Mouse (Mus musculus): Measurements from ENCODE around the gene Mdm1. TPM values are rescaled to one million over a fixed set of nuclear protein-coding genes. Genes with fewer than 3 reads are reported as not detected.
A peak's percentile ranks its signal among the peaks of the same experiment; 100 is the strongest.

The Mdm1 gene
- polyA plus RNA-seq, 1 experiment from 2014 or later: 25.1 TPM

DNA sequence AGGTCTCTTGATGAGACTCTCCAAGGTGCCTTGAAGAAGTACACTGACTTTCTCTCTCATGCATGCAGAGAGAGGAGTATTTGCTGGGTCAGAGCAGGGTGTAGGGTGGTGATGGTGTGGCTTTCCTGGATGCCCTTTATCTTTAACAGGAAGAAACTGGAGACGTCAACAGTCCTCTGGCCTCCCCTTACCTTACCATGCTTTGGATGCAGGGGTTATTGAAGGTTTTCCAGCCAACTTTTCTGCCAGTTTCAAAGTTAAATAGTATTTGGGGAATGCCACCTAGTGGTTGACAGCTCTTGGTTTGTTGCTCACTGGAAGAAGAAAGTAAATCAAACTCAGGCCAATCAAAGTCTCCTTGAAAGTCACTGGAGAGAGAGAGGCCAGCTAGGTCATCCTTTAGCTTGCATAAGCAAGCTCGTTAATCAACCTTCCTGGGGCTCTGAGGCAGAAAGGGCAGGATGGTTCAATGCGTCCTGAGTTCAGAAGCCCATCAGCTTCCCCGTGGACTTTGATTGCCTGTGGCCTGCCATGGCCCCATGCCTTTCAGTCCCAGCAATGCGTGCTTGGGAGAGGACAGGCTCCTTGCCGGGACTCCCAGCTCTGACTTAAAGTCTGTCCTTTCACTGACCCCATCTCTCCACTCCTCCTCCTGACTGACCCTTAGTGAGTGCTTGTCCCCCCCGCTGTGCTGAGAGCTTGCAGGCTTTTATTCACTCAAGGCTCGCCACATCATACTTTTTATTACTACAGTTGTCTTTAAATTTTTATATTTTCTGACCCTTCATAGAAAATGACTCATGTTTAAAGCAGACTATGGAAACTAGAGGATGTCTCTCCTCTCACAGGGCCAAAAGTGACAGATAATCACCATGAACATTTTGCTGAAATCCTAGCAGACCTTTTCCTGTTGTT lies 31.3 kb upstream of the Mdm1 start:
- H3K4me2 ChIP-seq: no peak overlapping the region
- no peak for ATAC-seq (ENCODE audit: low FRiP score)

DNA sequence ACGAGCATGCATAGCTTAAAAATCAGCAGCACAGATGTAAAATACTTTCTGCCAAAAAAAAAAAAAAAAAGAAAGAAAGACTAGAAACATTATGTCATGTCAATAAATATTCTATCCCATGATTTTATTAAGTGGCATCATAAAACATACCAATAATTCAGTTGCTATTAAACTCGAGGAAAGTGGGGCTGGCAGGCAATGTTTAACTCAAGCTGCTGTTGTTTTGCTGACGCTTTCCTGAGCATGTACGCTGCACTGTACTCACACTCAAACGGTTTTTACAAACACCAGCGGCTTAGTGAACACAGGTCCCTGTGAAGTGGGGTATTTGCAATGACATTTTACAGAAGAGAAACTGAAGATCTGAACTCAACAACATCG lies 30.7 kb upstream of the Mdm1 start:
- Histone ChIP-seq H3K4me3 (replicated peaks) (no peak overlapping the region), H3K27ac (replicated peaks) (no peak overlapping the region), H3K4me2 (no peak overlapping the region), H3K9ac (replicated peaks) (no peak overlapping the region), H3K9me3 (replicated peaks) (no peaks in the 10 kb centered on the region), H3K36me3 (no peaks in the 10 kb centered on the region), H3K4me1 (peaks cover 28% of the 10 kb centered on the region), H3K27me3 (replicated peaks) (no peaks in the 10 kb centered on the region)
- 38% methylated on average over 7 of the region's 7 CpGs for WGBS
- no peak for ATAC-seq (ENCODE audit: low FRiP score)

More for the DNA sequence above, 31.3 kb upstream of the Mdm1 start:
- Histone ChIP-seq H3K27me3 (replicated peaks) (no peaks in the 10 kb centered on the region), H3K4me1 (peaks cover 28% of the 10 kb centered on the region), H3K36me3 (no peaks in the 10 kb centered on the region), H3K9ac (replicated peaks) (no peak overlapping the region), H3K4me3 (replicated peaks) (no peak overlapping the region), H3K27ac (replicated peaks) (no peak overlapping the region), H3K9me3 (replicated peaks) (no peaks in the 10 kb centered on the region)
- 12% methylated on average over 8 of the region's 8 CpGs for WGBS

DNA sequence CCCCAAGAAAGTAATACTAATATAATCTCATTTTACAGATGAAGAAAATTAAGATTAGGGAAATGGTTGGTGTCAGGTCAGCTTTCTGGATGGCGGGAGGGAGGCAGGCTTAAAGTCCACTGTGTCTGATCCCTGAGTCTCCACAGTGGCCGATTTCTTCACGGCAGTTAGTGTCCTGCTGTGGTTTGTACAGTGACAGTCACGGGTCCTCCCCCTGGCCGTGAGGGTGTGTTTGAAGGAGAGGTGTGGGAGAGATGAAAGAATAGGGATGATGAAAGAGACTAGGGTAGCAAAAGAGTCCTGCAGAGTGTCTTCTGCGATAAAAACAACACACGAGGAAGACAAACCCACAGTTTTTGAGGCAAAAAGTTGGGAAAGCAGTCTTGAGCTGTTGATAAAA lies 30.0 kb upstream of the Mdm1 start:
- Histone ChIP-seq H3K4me1 (peaks cover 28% of the 10 kb centered on the region), H3K27ac (replicated peaks) (no peak overlapping the region), H3K4me3 (replicated peaks) (no peak overlapping the region), H3K9ac (replicated peaks) (no peak overlapping the region), H3K4me2 (peak overlapping the region; percentile 17; the same call in 1 of the 2 replicates), H3K27me3 (replicated peaks) (no peaks in the 10 kb centered on the region), H3K9me3 (replicated peaks) (no peaks in the 10 kb centered on the region), H3K36me3 (no peaks in the 10 kb centered on the region)
- ATAC-seq (ENCODE audit: low FRiP score): no peak
- 14% methylated on average over 7 of the region's 7 CpGs for WGBS

DNA sequence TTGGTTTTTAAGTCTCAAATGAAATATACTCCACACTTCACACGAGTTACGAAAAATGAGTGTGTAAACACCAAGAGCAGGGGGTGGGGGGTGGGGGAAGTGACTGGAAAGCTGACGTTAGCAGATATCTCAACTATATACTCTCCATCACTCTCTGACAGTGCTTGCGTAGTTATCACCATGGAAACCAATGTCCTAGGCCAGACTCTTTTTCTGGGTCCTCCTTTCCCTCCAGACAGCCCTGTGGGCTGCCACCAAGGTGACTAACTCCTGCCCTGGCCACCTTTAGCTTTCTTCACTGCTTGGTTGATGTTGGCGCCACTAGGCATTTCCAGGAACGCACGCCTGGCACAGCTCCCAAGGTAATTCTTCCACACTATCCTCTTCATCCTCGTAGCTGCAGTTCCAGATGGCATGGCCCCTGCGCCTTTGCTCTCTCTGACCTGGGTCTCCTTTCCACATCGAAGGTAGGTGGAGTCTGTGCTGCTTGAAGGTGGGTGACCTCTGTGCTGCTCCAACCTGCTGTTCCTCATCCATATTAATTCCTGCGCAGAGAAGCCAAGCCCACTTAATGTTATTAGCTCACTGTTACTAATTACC lies 29.2 kb upstream of the Mdm1 start:
- WGBS: 41% methylated on average over 11 of the region's 11 CpGs
- no peak for ATAC-seq (ENCODE audit: low FRiP score)
- Histone ChIP-seq H3K4me1 (peaks cover 28% of the 10 kb centered on the region), H3K4me3 (replicated peaks) (no peak overlapping the region), H3K27me3 (replicated peaks) (no peaks in the 10 kb centered on the region), H3K36me3 (no peaks in the 10 kb centered on the region), H3K27ac (replicated peaks) (no peak overlapping the region), H3K4me2 (no peak overlapping the region), H3K9ac (replicated peaks) (no peak overlapping the region), H3K9me3 (replicated peaks) (no peaks in the 10 kb centered on the region)

DNA sequence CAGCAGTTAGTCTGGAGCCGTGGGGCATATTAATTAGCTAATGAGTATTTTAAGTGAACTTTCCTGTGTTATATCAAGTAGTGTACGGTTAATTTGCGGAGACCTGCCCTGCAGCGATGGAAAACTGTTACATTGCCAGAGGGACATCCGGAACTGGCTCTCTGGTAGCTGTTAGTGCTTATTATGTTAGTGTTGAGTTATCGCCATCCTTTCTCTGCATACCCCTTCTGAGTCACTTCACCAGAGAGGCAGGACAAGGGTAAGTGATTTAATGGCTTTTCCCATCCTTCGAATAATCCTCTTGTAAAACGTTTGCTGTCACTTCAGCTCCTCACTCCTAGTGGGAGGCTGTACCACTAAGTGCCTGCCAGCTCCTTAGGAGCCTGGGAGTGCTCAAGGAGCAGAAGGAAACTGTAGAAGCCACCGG lies 28.3 kb upstream of the Mdm1 start:
- no peak overlapping the region for H3K4me2 ChIP-seq
- no peak overlapping the region for H3K4me3 ChIP-seq (replicated peaks)
- no peaks in the 10 kb centered on the region for H3K9me3 ChIP-seq (replicated peaks)
- H3K27me3 ChIP-seq (replicated peaks): no peaks in the 10 kb centered on the region
- H3K9ac ChIP-seq (replicated peaks): no peak overlapping the region
- WGBS: 22% methylated on average over 9 of the region's 9 CpGs
- peaks cover 28% of the 10 kb centered on the region for H3K4me1 ChIP-seq
- ATAC-seq (ENCODE audit: low FRiP score): peak; percentile 68
- no peaks in the 10 kb centered on the region for H3K36me3 ChIP-seq
- H3K27ac ChIP-seq (replicated peaks): 0 out of 2 replicates have a peak overlapping the region, but pooled peaks have one; percentile 30

DNA sequence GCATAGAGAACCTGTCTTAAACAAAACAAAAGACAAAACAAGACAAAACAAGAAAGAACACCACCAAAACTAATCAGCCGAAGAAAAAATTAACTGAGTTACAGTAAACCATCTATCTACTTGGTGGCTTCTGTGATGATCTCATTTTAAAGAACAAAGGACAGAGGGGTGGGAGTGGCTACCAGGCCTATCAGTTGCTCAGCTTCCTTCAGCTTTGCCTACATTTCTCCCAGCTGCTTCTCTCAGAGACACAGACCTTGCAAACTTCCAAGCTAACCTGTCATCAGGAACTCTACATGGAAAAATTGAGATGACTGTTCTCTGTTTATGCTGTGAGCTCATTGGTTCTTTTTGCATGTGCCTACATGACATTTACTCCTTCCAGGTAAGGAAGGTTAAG lies 27.3 kb upstream of the Mdm1 start:
- ATAC-seq (ENCODE audit: low FRiP score): no peak
- Histone ChIP-seq H3K36me3 (no peaks in the 10 kb centered on the region), H3K4me2 (no peak overlapping the region), H3K9ac (replicated peaks) (no peak overlapping the region), H3K4me1 (peaks cover 28% of the 10 kb centered on the region), H3K27ac (replicated peaks) (no peak overlapping the region), H3K27me3 (replicated peaks) (no peaks in the 10 kb centered on the region), H3K4me3 (replicated peaks) (no peak overlapping the region), H3K9me3 (replicated peaks) (no peaks in the 10 kb centered on the region)
- 89% methylated on average over 1 of the region's 1 CpGs for WGBS

DNA sequence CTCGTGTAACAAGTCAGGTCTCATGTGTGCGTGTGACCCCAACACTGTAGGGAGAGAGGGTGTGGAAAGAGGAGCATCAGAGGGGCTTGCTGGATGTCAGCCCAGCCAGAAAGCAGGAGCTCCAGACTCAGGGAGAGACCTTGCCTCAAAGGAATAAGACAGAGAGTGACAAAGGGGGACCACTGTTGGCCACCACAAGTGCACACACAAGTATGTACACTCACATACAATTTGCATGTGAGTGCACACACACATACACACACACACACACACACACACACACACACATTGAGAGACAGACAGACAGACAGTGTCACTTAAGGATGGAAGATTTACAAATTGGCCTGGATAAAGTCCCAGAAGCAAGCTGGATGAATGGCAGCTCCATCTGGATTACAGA lies 25.2 kb upstream of the Mdm1 start:
- Histone ChIP-seq H3K36me3 (no peaks in the 10 kb centered on the region), H3K9ac (replicated peaks) (no peak overlapping the region), H3K27me3 (replicated peaks) (no peaks in the 10 kb centered on the region), H3K4me1 (peaks cover 21% of the 10 kb centered on the region), H3K4me3 (replicated peaks) (no peak overlapping the region), H3K4me2 (no peak overlapping the region), H3K9me3 (replicated peaks) (no peaks in the 10 kb centered on the region), H3K27ac (replicated peaks) (no peak overlapping the region)
- 98% methylated on average over 2 of the region's 2 CpGs for WGBS
- ATAC-seq (ENCODE audit: low FRiP score): no peak

DNA sequence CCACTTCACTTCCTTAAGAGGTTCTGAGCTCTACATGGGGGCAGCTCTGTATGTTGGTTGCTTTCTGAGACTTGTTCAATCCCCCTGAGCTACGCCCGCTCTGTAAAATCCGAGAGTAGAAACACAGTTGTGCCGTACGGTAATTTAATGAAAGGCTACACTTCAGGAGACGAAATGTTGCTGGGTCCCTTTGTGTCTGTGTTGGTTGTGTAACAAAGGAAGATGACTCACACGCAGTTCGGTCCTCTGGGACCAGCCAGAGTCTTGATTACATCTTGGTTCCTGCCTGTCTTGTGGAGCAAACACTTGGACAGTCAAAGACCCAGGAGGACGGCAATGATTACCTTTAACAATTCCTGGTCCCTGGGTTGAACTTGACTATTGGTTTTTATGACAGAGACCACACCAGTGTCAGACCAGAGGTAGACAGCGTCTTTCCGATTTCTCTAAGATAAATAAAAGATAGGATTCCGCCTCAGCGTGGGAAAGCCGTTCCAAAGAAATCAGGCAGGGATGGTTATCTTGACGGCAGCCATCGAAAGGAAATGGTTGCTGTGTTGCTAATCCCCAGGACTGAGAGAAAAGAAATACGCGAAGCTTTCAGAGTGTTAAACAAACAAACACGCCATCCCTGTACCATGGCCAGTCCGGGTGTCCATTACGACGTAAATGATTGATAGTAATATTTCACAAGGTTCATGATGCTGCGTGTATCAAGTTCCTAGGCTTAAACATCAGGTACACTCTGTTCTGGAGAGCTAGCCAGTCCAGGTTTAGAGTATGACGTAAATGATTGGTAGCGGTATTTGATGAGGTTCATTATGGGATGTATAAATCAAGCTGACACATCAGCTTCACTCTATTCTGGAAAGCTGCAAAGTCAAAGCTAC lies 20.3 kb upstream of the Mdm1 start:
- no peaks in the 10 kb centered on the region for H3K9me3 ChIP-seq (replicated peaks)
- H3K36me3 ChIP-seq: no peaks in the 10 kb centered on the region
- H3K4me1 ChIP-seq: peaks cover 6% of the 10 kb centered on the region
- 66% methylated on average over 25 of the region's 25 CpGs for whole genome bisulfite sequencing
- no peaks in the 10 kb centered on the region for H3K27me3 ChIP-seq (replicated peaks)
- no peak overlapping the region for H3K9ac ChIP-seq (replicated peaks)
- H3K27ac ChIP-seq (replicated peaks): peak overlapping the region; percentile 54
- peak overlapping the region; percentile 46 for H3K4me2 ChIP-seq
- 0 out of 2 replicates have a peak overlapping the region, but pooled peaks have one; percentile 6 for H3K4me3 ChIP-seq (replicated peaks)
- no peak for ATAC-seq (ENCODE audit: low FRiP score)

DNA sequence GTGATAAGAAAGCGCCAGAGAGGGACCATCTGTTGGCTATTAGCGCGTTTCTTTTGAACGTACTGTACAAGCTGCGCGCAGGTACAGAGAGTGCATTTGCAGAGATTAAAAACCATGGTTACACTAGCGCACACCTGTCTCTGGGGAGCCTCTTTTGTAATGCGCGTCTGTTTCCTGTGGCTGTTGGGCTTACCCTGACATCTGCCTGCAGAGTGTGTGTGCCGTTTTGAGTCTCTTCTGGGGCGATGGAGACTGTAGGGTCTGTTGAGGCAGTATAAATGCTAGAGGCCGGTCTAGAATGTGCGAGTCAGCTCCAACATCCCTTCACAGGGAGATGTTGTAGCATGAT lies 19.7 kb upstream of the Mdm1 start:
- peaks cover 6% of the 10 kb centered on the region for H3K4me1 ChIP-seq
- 0 out of 2 replicates have a peak overlapping the region, but pooled peaks have one; percentile 6 for H3K4me3 ChIP-seq (replicated peaks)
- no peaks in the 10 kb centered on the region for H3K27me3 ChIP-seq (replicated peaks)
- peak overlapping the region; percentile 54 for H3K27ac ChIP-seq (replicated peaks)
- peak; percentile 84 for ATAC-seq (ENCODE audit: low FRiP score)
- H3K9ac ChIP-seq (replicated peaks): no peak overlapping the region
- 39% methylated on average over 13 of the region's 13 CpGs for WGBS
- H3K9me3 ChIP-seq (replicated peaks): no peaks in the 10 kb centered on the region
- H3K4me2 ChIP-seq: peak overlapping the region; percentile 46
- no peaks in the 10 kb centered on the region for H3K36me3 ChIP-seq

DNA sequence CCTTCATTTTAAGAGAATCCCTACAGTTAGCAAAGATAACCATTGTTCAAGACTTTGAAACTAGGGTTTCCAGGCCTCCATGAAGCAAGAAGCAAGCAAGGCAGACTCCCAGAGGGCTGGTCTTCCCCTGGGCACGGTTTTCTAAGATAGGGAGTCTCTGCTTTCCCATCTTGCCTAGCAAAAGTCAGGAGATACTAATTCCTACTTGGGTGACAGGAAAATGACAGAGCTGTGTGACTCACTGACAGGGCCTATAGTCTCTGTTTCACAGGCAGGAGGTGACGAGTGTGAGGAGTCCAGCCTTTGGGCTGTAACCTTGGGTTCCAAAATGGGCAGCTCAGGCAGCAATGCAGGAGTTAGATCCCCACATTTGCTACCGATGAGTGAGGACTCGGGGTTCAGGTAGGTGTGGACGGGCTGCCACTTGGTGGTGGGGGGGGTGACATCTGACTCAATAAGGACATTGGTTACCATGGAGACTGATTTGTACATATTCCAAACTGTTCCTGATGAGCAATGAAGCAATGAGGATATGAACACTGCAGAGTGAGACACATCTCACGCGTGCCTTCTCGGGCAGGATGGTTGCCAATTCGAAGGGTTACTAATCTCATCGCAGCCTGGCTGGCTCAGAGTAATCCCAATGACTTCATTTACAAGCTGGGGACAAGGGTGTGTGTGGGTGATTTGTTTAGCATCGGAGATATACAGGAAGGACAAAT lies 19.0 kb upstream of the Mdm1 start:
- ATAC-seq (ENCODE audit: low FRiP score): no peak

DNA sequence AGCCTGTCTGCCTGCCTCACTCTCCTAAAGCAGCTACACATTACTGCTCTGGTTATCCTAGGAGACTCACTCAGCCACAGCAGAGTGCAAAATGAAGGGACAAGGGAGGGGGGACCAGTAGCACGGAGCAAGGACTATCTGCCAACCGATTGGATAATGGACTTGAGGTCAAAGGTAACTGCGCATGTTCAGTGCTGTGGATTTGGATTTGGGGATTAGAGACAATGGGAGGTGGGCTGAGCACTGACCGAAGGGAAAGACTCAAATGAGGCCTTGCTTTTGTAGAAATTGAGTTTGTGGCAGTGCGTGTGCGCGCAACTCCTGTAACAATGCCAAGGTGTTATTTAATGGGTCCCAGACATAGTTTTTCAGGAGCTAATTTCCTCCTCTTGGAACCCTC lies 16.4 kb upstream of the Mdm1 start:
- Histone ChIP-seq H3K27me3 (replicated peaks) (0 out of 2 replicates have a peak, but pooled peaks cover 5% of the 10 kb centered on the region), H3K4me1 (peaks cover 6% of the 10 kb centered on the region), H3K4me3 (replicated peaks) (no peak overlapping the region), H3K9me3 (replicated peaks) (no peaks in the 10 kb centered on the region), H3K9ac (replicated peaks) (no peak overlapping the region), H3K27ac (replicated peaks) (no peak overlapping the region), H3K4me2 (no peak overlapping the region), H3K36me3 (no peaks in the 10 kb centered on the region)
- WGBS: 97% methylated on average over 7 of the region's 7 CpGs
- no peak for ATAC-seq (ENCODE audit: low FRiP score)

More for the DNA sequence above, 19.0 kb upstream of the Mdm1 start:
- no peak overlapping the region for H3K4me2 ChIP-seq
- no peak overlapping the region for H3K27ac ChIP-seq (replicated peaks)
- 85% methylated on average over 11 of the region's 11 CpGs for WGBS
- H3K9ac ChIP-seq (replicated peaks): no peak overlapping the region
- no peak overlapping the region for H3K4me3 ChIP-seq (replicated peaks)
- no peaks in the 10 kb centered on the region for H3K27me3 ChIP-seq (replicated peaks)
- peaks cover 6% of the 10 kb centered on the region for H3K4me1 ChIP-seq
- no peaks in the 10 kb centered on the region for H3K36me3 ChIP-seq
- H3K9me3 ChIP-seq (replicated peaks): no peaks in the 10 kb centered on the region
